Mouse (Mus musculus): ENCODE results near the gene Pdx1. TPM values are rescaled to one million over a fixed set of nuclear protein-coding genes. Genes with fewer than 3 reads are reported as not detected.

Pdx1 gene
- polyA plus RNA-seq, 1 experiment from 2014 or later, result 6.4 TPM

Small RNA genes within 50 kb of the gene (microRNA-seq; reads per million reads assigned to microRNA genes)
- not detected for gene Mir7k

Other genes starting within 250 kb of the Pdx1 start
- gene Lnx2, start 193.4 kb upstream of the Pdx1 start, polyA plus RNA-seq (2014; fragmentation: Nextera tagmentation; extraction: Ambion mirVana), result 17.9 and 18.7 TPM in 2 replicates
- 157 and 163 TPM in 2 replicates for gene Polr1d, start 192.9 kb upstream of the Pdx1 start, polyA plus RNA-seq (2014; fragmentation: Nextera tagmentation; extraction: Ambion mirVana)
- gene Gsx1, start 81.3 kb upstream of the Pdx1 start, polyA plus RNA-seq (2014; fragmentation: Nextera tagmentation; extraction: Ambion mirVana), result not detected in 2 replicates
- gene Cdx2, start 37.3 kb downstream of the Pdx1 start, polyA plus RNA-seq (2014; fragmentation: Nextera tagmentation; extraction: Ambion mirVana), result 24.0 and 30.2 TPM in 2 replicates
- 1.6 and 1.7 TPM in 2 replicates for gene Urad, start 52.5 kb downstream of the Pdx1 start, polyA plus RNA-seq (2014; fragmentation: Nextera tagmentation; extraction: Ambion mirVana)
- 0.15 and 0.19 TPM in 2 replicates for gene Flt3, start 130.5 kb downstream of the Pdx1 start, polyA plus RNA-seq (2014; fragmentation: Nextera tagmentation; extraction: Ambion mirVana)
- 75.0 and 83.4 TPM in 2 replicates for gene Pan3, start 160.2 kb downstream of the Pdx1 start, polyA plus RNA-seq (2014; fragmentation: Nextera tagmentation; extraction: Ambion mirVana)

Measured in intestine, embryonic 14.5 days (tissue).